ENCODE assay signal across 16 mouse cellular contexts in the genomic region with DNA sequence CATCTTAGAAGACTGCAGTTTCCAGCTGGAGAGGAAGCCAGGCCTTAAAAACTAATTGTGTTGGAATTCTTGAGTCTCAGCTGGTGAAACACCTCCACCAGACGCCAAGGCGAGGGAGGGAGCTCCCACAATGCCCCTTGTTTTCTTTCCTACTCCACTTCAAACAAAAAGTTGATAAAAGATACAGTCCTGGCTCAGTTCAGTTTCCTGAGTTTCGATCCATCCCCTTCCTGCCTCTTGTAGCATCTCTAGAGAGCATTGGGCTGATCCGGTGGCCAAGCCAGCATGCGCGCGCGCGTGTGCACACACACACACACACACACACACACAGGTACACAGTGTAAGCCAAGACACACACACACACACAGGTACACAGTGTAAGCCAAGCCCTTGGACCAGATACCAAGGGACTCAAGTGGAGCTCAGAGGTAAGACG.
DNase-seq lines count a peak whose midpoint lies in the region; ATAC-seq lines count a peak whose summit lies in the region.
"Had no signal": no experiment of that assay in that cellular context is flagged by ENCODE, and none has a peak within 500 bp of the region (broad histone marks: within the 10 kb centered on the region; RNA-seq: fewer than 3 reads in every experiment).

No protein-coding gene starts in this region.

- 0 out of 2 replicates have a peak, but pooled peaks have one; percentile 22 for ATAC-seq in heart, embryonic 11.5 days (replicated peaks; ENCODE audit: insufficient number of reproducible peaks, low FRiP score, low TSS enrichment)
- peak; percentile 23; the same call in 1 of the 2 replicates for ATAC-seq in lung, embryonic 16.5 days (ENCODE audit: low read depth)
- no peak; the same call in 1 of the 2 replicates for ATAC-seq in embryonic facial prominence, embryonic 11.5 days (replicated peaks; ENCODE audit: insufficient number of reproducible peaks, low FRiP score, low TSS enrichment, low read depth)
- peak; percentile 57; the same call in 1 of the 2 replicates for ATAC-seq in limb, embryonic 13.5 days (ENCODE audit: low FRiP score, low read depth)
- no peak for ATAC-seq in frontal cortex, adult (ENCODE audit: low TSS enrichment)
- ATAC-seq: forebrain, embryonic 15.5 days had no signal

- H3K9me3 ChIP-seq in heart, embryonic 11.5 days (replicated peaks; ENCODE audit: control insufficient read depth, low read length), result no peaks in the 10 kb centered on the region
- no peaks in the 10 kb centered on the region for H3K9me3 ChIP-seq in lung, embryonic 16.5 days (ENCODE audit: control insufficient read depth, low read length)
- no peaks in the 10 kb centered on the region for H3K9me3 ChIP-seq in embryonic facial prominence, embryonic 11.5 days (replicated peaks; ENCODE audit: control insufficient read depth, low read length)
- no peaks in the 10 kb centered on the region for H3K9me3 ChIP-seq in limb, embryonic 13.5 days
- H3K9me3 ChIP-seq: forebrain, embryonic 15.5 days; neural tube, embryonic 12.5 days had no signal

- intact Hi-C loops in heart, postnatal 14 days (cut with DNase I), result no loop called here

- H3K4me2 ChIP-seq in heart, embryonic 11.5 days, result no peak overlapping the region
- no peak overlapping the region for H3K4me2 ChIP-seq in lung, embryonic 16.5 days (ENCODE audit: low read depth, low read length)
- no peak overlapping the region for H3K4me2 ChIP-seq in embryonic facial prominence, embryonic 11.5 days (ENCODE audit: low read depth, low read length)
- H3K4me2 ChIP-seq in limb, embryonic 13.5 days (replicated peaks), result peak overlapping the region; percentile 12; the same call in 1 of the 2 replicates
- H3K4me2 ChIP-seq: forebrain, embryonic 15.5 days; neural tube, embryonic 12.5 days had no signal

- no peak for DNase-seq in heart, postnatal 14 days
- no peak for DNase-seq in lung, postnatal 36 days
- DNase-seq in embryonic facial prominence, embryonic 11.5 days (ENCODE audit: low spot score), result peak; percentile 11
- DNase-seq in frontal cortex, postnatal 25 days (ENCODE audit: low spot score in 2 of 2), result no peak
- DNase-seq: adrenal gland, postnatal 14 days; cerebellum, postnatal 10 days; gastrocnemius, postnatal 25 days; spleen, adult 18-20 months had no signal

- H3K27ac ChIP-seq in heart, embryonic 11.5 days (ENCODE audit: low read depth, low read length), result no peak overlapping the region
- H3K27ac ChIP-seq in lung, embryonic 16.5 days (ENCODE audit: low read length), result no peak overlapping the region
- no peak overlapping the region for H3K27ac ChIP-seq in embryonic facial prominence, embryonic 11.5 days (replicated peaks; ENCODE audit: low read depth, low read length)
- H3K27ac ChIP-seq in limb, embryonic 13.5 days, result peak overlapping the region; percentile 33; the same call in 1 of the 2 replicates
- H3K27ac ChIP-seq: forebrain, embryonic 15.5 days; left cerebral cortex, adult 2 months; macrophage; neural tube, embryonic 12.5 days had no signal

- H3K4me1 ChIP-seq in heart, embryonic 11.5 days (ENCODE audit: control insufficient read depth, insufficient read depth, low read length), result 0 out of 2 replicates have a peak, but pooled peaks cover 9% of the 10 kb centered on the region
- no peaks in the 10 kb centered on the region for H3K4me1 ChIP-seq in lung, embryonic 16.5 days (replicated peaks; ENCODE audit: control insufficient read depth, insufficient read depth, low read length)
- H3K4me1 ChIP-seq in embryonic facial prominence, embryonic 11.5 days (ENCODE audit: control insufficient read depth, insufficient read depth, low read length), result no peaks in the 10 kb centered on the region; the same call in 1 of the 2 replicates
- H3K4me1 ChIP-seq in limb, embryonic 13.5 days, result peaks cover 31% of the 10 kb centered on the region
- H3K4me1 ChIP-seq: neural tube, embryonic 12.5 days had no signal

- H3K4me3 ChIP-seq in heart, embryonic 11.5 days (ENCODE audit: low read depth, low read length), result no peak overlapping the region
- H3K4me3 ChIP-seq in lung, embryonic 16.5 days (ENCODE audit: low read length), result no peak overlapping the region
- no peak overlapping the region for H3K4me3 ChIP-seq in embryonic facial prominence, embryonic 11.5 days (ENCODE audit: low read depth, low read length)
- H3K4me3 ChIP-seq in limb, embryonic 13.5 days, result no peak overlapping the region
- H3K4me3 ChIP-seq: forebrain, embryonic 15.5 days; left cerebral cortex, adult 2 months; neural tube, embryonic 12.5 days had no signal

- WGBS in heart, embryonic 11.5 days (ENCODE audit: insufficient replicate concordance), result 58% methylated on average over 10 of the region's 10 CpGs
- WGBS in lung, embryonic 16.5 days, result 58% methylated on average over 10 of the region's 10 CpGs
- WGBS in embryonic facial prominence, embryonic 11.5 days, result 60% methylated on average over 10 of the region's 10 CpGs
- 52% methylated on average over 10 of the region's 10 CpGs for WGBS in limb, embryonic 13.5 days

- H3K27me3 ChIP-seq in heart, embryonic 11.5 days (ENCODE audit: control insufficient read depth, insufficient read depth, low read length), result no peaks in the 10 kb centered on the region
- no peaks in the 10 kb centered on the region for H3K27me3 ChIP-seq in lung, embryonic 16.5 days (ENCODE audit: control insufficient read depth, insufficient read depth, low read depth, low read length)
- H3K27me3 ChIP-seq in embryonic facial prominence, embryonic 11.5 days (ENCODE audit: control insufficient read depth, insufficient read depth, low read length), result no peaks in the 10 kb centered on the region
- no peaks in the 10 kb centered on the region for H3K27me3 ChIP-seq in limb, embryonic 13.5 days
- H3K27me3 ChIP-seq: forebrain, embryonic 15.5 days; neural tube, embryonic 12.5 days had no signal

- no peak overlapping the region for H3K9ac ChIP-seq in heart, embryonic 11.5 days (ENCODE audit: low read depth, low read length)
- no peak overlapping the region for H3K9ac ChIP-seq in lung, embryonic 16.5 days (ENCODE audit: low read length)
- H3K9ac ChIP-seq in embryonic facial prominence, embryonic 11.5 days (replicated peaks; ENCODE audit: low read length), result no peak overlapping the region; the same call in 1 of the 2 replicates
- H3K9ac ChIP-seq in limb, embryonic 13.5 days, result no peak overlapping the region
- H3K9ac ChIP-seq: forebrain, embryonic 15.5 days; neural tube, embryonic 12.5 days had no signal

- H3K36me3 ChIP-seq in heart, embryonic 11.5 days (ENCODE audit: control insufficient read depth, insufficient read depth, low read length), result no peaks in the 10 kb centered on the region
- H3K36me3 ChIP-seq in lung, embryonic 16.5 days (ENCODE audit: control insufficient read depth, insufficient read depth, low read length), result no peaks in the 10 kb centered on the region
- H3K36me3 ChIP-seq in embryonic facial prominence, embryonic 11.5 days (replicated peaks; ENCODE audit: control insufficient read depth, insufficient read depth, low read depth, low read length), result no peaks in the 10 kb centered on the region
- H3K36me3 ChIP-seq in limb, embryonic 13.5 days, result no peaks in the 10 kb centered on the region
- H3K36me3 ChIP-seq: forebrain, embryonic 15.5 days; neural tube, embryonic 12.5 days had no signal

Comparison
In these comparisons a context has a peak if more than half of its experiments do, and no peak if none do; other contexts are left out.
1. ATAC-seq: peak in heart, embryonic 11.5 days (single experiment), lung, embryonic 16.5 days (single experiment) and limb, embryonic 13.5 days (single experiment); none in embryonic facial prominence, embryonic 11.5 days (single experiment) and frontal cortex, adult (single experiment).